Mouse (Mus musculus): ENCODE measurements around the gene Nrp2. TPM values are rescaled to one million over a fixed set of nuclear protein-coding genes. Genes with fewer than 3 reads are reported as not detected.

The Nrp2 gene
- total RNA-seq (2021), result 10 to 100 TPM; 27.9 to 41.1 TPM
- long read RNA-seq, experiment 1, full-length matches to known transcripts, result 8 of 13 reads
- long read RNA-seq, experiment 1, partial matches to known transcripts, result 3 of 13 reads
- long read RNA-seq, experiment 1, other reads (novel, unspliced or antisense), result 2 of 13 reads
- long read RNA-seq, experiment 2, partial matches to known transcripts, result 6 of 11 reads
- long read RNA-seq, experiment 2, other reads (novel, unspliced or antisense), result 5 of 11 reads

DNA sequence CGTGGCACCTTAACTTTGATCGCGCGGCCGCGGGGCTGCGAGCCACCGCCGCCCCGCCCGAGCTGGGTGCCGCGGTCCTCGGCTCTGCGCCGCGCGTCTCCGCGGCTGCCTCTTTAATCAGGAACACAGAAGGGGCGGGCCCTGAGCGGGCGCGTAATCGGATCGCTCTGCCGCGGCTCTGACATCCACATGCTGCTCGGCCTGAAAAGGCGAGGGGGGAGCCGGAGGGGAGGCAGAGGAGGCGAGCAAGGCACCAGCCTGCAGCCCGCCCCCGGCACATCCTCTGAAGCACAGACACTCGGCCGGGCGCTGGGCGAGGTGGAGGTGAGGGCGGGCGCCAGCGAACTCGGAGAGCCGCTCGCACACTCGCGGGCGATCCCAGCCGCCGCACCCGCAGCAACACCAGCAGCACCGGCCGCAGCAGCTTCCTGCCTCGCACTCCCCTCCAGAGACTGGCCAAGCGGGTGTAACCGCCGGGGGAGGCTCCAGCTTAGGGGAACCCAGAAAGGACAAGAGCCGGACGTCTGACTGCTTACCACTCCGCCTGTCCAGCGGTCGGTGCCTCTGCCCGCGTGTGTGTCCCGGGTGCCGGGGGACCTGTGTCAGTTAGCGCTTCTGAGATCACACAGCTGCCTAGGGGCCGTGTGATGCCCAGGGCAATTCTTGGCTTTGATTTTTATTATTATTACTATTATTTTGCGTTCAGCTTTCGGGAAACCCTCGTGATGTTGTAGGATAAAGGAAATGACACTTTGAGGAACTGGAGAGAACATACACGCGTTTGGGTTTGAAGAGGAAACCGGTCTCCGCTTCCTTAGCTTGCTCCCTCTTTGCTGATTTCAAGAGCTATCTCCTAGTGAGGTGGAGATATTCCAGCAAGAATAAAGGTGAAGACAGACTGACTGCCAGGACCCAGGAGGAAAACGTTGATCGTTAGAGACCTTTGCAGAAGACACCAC lies at the start of gene Nrp2:
Gene Nrp2 (plus strand): TSS at position 128 of the 959 bp plus-strand sequence.
- DNase-seq (ENCODE audit: low spot score in 2 of 2), result peak; percentile 81 to 85

DNA sequence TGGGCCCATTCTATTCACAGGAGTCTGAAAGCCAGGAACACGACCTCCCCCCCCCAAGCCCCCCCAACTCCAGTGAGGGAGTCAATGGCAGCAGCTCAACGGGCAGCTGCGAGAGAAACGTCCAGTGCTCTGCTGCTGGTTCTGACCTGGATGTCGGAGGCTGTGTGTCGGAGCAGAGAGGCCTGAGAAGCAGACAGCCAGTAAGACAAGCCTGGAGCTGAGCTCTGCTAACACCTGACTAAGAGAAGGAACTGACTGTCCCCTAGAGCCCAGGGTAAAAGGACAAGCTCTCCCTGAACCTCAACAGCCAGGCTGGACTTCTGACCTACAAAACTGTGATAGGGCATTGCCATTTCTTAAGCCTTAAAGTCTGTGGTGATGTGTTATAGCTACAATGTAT lies 48.6 kb upstream of the Nrp2 start:
- DNase-seq (ENCODE audit: low spot score in 2 of 2), result no peak

DNA sequence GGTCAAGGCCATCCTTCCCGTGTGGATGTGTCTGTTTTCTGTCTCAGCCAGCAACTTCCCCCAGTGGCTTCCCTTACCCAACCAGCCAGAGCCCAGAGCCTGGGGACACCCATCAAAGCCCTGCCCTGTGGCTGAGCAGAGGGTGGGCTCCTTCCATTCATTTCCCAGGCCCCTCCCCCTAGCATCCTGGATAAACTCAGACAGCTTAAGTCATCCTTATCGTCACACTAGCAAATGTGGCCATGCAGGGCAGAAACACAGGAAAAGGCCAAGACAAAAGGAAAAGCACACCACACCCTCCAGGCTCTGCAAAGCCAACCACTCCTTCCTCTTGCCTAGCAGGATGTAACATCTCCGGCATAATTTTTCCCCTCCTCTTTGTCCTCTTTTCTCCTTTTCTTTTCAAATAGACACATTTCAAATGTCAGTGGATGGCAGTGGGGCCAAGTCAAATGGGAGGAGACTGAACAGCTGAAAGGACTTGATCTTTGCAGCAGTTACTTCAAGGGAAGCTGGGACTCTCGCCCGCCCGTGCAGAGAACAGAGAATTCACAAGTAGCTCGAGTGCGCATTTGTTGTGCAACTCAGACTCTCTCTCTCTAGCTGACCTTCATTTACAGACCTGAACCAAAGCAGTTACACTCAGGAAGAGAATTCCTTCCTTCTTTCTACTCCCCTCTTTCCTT lies 38.0 kb upstream of the Nrp2 start:
- peak in 1 of 2 experiments; percentile 26 for DNase-seq (ENCODE audit: low spot score in 2 of 2)

DNA sequence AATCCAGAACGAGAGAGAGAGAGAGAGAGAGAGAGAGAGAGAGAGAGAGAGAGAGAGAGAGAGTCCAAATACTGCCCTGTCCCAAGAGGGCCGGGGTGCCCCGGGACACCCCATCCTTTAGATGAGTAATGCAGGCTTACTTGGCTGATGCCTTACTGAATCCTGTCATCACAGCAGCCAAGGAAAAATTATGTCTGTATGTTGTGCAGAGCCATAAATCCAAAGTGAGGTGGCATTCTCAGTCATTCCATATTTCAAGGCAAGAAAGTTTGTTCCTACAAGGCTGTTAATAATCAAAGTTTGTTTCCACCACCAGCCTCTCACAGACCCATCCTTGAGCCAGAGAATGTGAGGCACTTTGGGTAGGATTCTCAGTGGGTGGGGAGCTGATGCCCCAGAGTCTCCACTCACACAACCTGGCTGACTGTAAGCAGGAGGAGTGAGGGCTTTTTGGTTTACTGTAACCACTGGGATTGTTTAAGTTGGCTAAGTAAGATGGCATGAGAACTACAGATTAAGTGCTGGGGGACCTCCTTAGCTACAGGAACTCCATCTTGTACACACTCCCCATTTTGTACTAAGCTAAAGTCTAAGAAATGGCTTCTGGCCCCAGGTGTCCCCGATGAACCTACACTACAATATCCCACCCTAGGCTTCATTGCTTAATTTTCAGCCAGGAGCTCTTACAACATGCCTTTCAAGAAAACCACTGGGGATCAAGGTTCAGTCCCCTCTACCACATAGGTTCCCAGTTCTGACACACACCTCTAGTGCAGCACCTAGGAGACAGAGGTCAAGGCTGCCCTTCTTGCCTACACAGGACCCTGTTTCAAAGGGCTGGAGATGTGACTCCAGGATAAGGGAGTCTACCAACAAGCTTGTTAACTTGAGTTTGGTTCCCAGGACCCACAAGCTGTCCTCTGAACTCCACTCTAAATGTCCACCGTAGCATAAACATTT lies 37.0 kb upstream of the Nrp2 start:
- no peak for DNase-seq (ENCODE audit: low spot score in 2 of 2)

DNA sequence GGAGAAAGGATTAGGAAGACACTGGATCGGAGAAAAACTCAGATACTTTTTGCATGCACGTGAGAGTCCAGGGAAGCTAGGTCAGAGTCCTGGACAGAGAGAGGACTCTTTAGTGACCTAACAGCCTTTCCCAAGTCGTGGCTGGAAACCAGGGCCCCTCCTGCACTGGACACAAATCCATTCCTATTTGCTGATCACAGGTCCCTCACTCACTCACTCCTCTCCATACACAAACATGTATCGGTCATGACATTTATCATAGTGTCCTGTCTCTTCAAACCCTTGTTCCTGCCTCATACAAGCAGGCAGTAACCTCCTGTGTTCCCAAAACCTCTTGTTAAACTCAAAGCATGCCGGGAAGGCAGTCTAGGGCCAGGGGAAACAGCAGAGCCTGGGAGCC lies 36.3 kb upstream of the Nrp2 start:
- no peak for DNase-seq (ENCODE audit: low spot score in 2 of 2)

DNA sequence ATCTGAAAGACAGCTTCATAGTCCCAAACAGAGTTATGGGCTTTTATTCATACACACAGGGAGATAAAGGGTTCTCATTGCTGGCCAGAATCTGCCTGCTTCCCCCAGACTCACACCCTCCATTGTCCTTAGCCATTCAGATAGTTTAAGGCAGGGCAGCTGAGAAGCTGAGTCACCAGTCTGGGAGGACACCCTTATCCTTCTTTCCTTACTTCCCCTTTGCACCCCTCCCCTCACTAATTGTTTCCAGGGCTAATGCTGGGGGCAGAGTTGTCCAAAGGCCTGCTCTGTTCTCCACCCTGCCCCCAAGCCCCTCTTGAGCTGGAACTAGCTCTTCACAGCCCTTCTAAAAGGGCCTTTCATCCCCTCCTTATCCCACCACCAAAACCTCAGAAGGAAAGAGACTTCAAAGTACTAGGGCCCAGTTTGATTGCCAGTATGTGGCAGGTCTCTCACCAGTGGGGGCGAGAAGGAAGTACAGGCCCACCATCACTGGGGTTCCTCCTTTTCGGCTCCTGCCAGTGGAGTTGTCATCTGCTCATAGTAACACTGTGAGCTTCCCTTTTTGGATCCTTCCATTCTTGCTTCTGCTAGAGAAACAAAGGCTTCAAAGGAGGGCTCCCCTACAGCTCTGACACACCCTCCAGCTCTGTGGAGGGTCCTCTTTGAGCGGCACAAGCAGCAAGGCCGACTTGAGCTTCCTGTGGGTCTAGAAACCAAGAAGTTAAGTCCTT lies 24.3 kb upstream of the Nrp2 start:
- DNase-seq (ENCODE audit: low spot score in 2 of 2), result no peak

DNA sequence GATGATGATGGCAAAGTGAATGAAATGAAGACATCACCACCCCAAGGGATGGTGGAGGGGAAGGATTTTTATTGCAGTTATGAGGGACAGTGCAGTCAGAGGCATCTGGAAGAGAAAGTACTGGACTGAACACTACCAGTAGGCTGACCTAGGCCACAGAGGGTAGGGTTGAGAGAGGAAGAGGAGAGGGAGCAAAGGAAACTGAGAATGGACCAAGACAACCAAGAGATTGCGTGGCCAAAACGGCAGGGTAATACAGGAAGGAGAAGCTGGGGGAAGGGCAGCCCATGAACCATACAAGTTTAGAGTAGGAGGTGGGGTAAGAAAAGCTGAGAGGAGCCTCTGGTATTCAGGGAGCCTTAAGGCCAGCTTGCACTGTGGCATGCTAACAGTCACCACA lies 23.6 kb upstream of the Nrp2 start:
- no peak for DNase-seq (ENCODE audit: low spot score in 2 of 2)

DNA sequence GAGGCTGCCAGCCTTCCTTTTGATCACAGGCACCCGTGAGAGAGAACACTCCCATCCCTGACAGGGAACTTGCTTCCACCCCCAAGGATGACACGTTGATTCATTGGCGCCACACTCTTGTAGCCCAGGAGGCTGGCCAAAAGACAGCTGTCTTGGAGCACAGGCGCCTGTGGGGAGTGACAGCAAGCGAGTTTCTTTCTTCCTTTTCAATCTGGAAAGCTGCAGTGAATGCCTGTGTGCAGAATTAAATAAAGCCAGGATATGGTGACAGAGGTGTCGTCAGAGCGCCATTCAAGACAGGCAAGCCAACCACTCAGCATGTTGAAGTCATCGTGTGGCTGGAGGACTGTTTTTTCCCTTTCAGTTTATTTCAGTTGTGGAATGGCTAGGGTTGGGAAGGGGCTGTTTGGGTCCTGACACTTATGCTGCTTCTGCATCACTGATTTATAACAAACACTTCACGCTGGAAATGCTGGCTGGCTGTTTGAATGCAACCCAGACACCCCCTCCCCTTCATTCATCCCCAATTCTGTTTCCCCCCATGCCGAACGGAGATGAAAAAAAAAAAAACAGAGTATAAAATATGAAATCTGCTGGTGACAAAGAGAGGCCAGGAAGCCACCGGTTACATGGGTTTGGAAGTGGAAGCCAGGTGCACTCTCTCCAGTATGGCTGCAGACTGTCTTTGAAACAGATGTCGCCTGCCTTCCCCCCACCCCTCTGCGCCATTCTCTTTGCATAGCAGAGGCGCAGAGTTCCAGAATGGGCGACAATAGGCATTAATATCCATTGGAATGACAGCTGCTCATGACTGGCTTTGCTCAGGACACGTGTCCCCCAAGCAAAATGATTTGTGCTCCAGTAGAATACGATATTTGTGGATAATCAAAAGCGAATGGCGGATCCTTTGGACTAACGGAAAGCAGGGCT lies 20.4 kb upstream of the Nrp2 start:
- DNase-seq (ENCODE audit: low spot score in 2 of 2), result no peak

DNA sequence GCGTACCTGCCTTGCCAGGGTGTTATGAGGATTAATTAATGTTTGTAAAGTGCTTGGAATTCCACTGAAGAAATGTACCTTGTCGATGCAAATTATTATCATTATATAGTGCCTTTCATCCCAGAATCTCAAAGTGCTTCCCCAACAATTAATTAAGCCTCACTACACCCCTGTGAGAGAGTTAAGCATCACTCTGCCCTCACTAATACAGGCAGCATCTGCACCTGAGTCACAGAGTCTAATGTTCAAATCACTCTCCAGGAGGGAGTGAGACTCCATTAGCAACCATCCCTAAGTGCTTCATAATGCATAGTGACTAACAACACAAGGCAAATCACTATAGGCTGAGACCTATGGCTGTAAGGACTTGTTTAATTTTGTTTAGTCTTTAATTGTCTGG lies 19.6 kb upstream of the Nrp2 start:
- no peak for DNase-seq (ENCODE audit: low spot score in 2 of 2)

DNA sequence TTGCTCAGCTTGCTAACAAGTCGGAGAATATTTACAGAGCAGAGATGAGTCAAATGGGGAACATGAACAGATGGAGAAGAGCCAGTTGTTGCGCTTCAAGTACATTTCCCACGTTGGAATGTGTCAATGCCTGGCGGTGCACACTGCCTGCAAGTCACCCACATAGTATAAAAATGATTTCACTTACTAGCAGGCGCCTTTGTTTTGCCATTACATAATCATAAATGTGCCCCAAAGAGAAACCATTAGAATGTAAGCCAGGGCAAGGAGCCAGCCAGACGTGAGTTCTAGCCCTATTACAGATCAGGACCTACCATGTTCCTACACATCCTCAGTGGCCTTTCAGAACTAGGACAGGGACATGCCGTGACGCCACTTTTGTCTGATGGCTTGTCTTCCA lies 15.6 kb upstream of the Nrp2 start:
- DNase-seq (ENCODE audit: low spot score in 2 of 2), result no peak

DNA sequence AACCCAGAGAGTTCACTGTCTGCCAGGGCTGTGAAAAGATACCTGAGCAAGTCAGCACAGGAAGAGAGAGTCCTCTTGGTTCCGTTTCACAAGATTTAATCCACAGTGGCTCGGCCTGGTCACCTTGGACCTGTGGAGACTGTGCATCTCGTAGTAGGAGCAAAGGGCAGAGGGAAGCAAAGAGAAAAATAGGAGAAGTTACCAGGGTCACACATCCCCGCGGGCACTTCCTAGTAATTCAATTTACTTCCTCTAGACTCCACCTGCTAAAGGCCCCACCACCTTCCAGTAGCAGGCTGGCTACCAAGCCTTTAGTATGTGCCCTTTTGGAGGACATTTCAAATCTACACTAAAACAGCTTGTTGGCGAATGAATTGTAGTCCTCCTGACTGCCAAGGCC lies 11.9 kb upstream of the Nrp2 start:
- no peak for DNase-seq (ENCODE audit: low spot score in 2 of 2)

DNA sequence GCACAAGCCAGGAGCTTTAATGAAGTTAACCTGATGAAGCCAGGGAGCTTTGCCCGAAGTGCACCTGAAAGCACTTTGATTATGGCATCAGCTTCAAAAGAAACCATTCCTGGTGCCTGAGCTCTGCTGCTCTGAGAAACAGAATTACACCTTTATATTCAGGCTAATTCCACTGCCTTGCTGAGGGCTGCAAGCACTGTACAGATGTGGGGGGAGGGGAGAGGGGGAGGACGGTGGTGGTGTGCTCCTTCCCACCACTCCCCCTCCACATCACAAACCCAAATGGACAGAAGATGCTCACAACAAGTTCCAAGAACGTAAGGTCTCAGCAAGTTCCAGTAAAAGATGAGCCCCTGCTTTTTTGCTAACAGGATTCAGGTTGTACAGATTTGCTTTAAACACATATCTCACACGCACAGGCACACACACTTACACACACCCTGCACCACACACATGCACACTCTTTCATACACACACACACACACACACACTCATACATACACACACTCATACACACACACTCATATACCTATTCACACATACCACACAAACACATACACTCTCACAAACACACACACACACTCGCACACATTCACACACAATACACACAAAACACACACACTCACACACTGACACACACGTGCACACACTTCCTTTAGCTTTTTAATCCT lies 6.6 kb upstream of the Nrp2 start:
- no peak for DNase-seq (ENCODE audit: low spot score in 2 of 2)

DNA sequence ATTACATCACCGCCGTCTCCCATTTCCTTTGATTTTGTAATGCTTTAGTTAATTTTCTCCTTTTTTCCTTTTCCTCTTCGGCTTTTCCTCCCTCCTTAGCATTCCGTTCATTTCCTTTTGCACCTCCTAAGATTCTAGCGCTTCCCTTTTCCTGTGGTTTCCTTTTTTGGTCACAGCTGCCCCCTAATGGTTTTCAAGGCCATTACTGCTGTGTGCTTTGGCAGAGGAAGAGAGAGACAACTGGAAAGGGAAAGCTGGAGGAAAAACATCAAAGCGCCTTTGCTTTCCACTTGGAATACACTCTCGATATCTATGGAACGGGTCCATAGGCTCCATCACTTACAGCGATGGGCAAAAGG lies 6.1 kb upstream of the Nrp2 start:
- DNase-seq (ENCODE audit: low spot score in 2 of 2), result no peak

DNA sequence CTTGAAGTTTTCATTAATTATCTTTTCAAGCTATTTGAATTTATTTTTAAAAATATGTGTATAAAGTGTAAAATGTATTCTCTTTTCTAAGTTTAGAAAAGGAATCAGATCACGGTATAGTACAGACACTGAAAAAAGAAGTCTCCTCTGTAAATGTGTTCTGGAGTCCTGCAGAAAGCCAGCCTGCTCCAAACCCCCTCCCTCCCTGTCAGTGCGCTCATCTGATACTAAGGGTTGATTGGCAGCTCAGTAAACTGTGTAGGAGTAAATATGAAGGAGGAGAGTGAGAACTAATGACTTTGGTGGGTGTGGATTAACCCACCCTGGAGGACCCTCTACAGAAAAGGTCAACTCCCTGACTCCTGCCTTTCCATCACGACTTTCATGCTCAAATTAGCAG lies 5.7 kb upstream of the Nrp2 start:
- DNase-seq (ENCODE audit: low spot score in 2 of 2), result no peak

DNA sequence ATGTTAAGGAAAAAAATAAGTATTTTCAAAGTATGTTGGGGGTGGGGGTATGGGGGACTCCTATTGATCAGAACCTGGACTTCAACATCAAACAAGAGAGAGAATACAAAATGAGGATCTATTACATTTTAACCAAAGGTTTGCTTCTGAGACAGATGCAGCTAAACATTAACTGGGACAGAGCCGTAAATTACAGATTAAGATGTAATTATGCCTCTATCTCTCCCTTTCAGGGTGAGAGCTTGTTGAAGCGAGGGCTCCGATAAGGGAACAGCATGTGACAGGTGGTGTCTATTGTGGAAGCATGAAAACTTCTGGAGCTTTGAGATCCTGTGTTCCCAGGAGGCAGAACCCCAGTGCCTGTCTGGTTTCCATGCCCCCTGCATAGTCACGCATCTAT lies 3.3 kb upstream of the Nrp2 start:
- DNase-seq (ENCODE audit: low spot score in 2 of 2), result no peak

DNA sequence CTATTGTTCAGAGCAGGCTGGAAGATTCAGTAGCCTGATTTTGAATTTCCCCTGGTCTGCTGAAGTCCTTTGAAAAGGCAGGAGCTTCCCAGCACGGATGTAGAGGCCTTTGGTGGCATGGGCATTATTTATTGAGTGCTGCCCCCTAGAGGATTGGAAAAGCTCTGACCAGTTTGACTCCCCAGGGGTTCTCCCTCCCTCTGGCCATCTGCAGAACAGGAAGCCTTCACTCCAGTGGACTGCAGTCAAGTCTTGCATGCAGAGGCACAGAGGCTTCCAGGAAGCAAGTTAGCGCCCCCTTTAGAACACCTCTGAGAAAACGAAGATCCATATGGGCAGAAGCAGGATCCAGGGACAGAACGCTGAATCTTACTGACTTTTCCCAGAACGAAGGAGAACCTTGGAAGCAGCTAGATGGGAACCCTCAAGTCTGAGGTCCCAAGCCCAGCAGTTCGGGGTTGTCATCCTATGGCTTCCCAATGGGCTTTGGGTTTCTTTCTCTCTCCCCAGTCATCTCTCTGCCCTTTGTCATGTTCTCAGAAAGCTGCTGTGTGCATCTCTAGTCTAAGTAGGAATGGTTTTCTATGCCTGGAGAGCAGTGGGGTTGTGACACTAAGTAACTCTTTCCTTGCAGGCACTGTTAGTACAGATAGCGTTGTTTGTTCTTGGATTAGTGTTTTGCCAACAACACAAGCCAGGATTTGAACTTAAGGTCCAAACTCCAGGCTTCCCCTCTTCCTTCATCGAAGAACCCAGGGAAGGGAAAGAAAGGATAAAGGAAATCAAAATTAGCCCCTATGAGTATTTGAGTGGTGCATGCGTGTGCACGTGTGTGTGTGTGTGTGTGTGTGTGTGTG lies 1.8 kb upstream of the Nrp2 start:
- peak; percentile 59 to 73 for DNase-seq (ENCODE audit: low spot score in 2 of 2)

DNA sequence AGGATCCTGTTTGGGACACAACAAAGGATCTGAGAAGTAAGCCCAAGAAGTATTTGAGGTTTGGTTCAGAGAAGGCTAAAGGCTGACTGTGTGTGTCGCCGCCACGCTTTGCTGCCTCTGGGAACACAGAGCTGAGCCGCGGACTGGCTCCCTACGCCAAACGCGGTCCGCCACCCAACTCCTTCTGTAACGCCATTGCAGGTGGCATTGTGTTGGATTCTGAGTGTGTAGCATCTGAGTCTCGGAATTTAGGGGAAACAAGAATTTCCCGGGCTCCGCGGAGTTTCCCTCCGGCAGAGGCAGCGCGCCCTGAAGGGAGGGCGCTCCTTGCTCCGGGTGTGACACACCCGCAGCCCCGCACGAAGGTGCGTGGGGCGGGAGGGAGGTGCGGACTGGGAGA lies 342 bp upstream of the Nrp2 start:
- DNase-seq (ENCODE audit: low spot score in 2 of 2), result peak in 1 of 2 experiments; percentile 54
